Mouse (Mus musculus) C2C12 (cell line): ENCODE measurements around the gene Ngdn.

Source experiments
- CTCF ChIP-seq: IDR thresholded peaks from one replicate; pipeline ENCODE4 v1.5.1; 2011; ENCODE audit not compliant: control insufficient read depth, insufficient read depth, insufficient read length
- FOSL1 ChIP-seq: IDR thresholded peaks from one replicate; pipeline ENCODE4 v1.8.0; 2011; ENCODE audit warnings: mild to moderate bottlenecking, low read length; ENCODE audit not compliant: poor library complexity, insufficient read depth, severe bottlenecking
- MYOG ChIP-seq: IDR thresholded peaks from one replicate; pipeline ENCODE4 v1.6.1; 2011; ENCODE audit not compliant: control insufficient read depth, insufficient read length; ENCODE audit errors: extremely low read depth

GRCm38 (mm10) chr14:54974068-54974791 lies 41.0 kb upstream of the Ngdn start:
- no peak for TF ChIP-seq CTCF
- TF ChIP-seq FOSL1: no peak
- no peak for TF ChIP-seq MYOG
